Mouse (Mus musculus): ENCODE measurements around the gene Nt5c2.
A peak's percentile ranks its signal among the peaks of the same experiment; 100 is the strongest.

The Nt5c2 gene

DNA sequence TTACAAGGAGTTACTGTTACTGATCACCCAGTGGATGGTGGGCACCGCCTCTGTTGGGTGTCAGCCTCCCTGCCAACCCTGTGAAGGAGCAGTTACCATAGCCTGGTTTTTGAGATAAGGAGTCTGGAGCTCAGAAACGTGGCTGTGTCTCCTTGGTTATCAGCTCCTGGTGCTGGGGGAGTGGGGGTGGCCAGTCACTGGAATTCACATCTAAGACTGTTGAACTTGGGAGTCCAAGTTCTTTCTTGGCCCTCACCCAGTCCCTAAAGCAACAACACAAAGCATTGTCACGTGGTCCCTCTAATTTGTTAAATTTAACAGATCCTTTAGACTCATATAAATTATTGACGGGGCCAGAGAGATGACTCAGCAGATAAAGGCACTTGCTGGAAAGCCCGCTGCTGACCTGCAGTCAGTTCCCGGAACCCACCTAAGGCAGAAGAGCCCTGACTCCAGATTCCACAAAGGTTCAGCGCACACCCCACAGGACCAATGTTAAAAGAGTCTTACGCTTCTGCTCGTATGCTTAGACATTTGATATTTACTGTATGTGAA is 165.4 kb downstream of the Nt5c2 start:
- DNase-seq (ENCODE audit: low read depth, low spot score) = no peak

DNA sequence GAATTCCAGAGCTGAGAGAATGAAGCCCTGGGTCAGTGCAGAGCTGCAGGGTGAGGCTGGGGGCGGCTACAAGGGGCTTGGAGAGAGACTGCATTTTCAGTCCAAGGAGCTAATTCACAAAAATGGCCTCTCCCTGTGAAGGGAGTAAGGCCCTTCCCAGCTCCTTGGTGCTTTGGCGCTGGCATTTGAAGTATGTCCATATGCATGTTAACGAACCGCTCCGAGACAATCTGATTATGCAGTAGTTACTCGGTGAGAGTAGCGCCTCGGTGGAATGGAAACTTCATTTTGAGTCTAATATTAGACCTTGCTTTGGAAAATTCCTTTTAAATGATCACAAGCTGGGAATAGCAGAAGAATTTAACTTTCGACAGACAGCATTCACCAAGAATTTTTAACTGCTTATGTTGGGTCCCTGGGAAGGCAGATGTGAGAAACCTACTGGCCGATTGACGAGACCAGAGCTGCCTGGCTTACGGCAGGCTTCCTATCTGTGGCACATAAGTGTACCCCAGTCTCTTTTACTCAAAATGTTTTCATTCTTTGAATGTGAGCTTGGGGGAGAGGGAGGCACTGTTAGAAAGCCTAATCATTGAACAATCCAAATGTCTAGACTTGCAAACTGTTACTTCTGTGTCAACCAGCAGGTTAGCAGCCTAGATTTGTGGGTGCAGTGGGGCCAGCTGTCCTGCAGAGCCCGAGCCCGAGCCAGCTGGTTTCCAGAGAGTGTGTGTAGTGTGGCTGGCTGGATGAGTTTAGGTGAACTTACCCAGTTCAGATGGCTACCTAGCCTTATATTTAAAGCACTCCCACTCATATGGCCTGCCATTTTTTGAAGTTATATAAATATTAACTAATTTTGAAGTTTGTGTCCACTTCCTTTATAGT is 166.3 kb downstream of the Nt5c2 start:
- DNase-seq (ENCODE audit: low read depth, low spot score) = no peak

DNA sequence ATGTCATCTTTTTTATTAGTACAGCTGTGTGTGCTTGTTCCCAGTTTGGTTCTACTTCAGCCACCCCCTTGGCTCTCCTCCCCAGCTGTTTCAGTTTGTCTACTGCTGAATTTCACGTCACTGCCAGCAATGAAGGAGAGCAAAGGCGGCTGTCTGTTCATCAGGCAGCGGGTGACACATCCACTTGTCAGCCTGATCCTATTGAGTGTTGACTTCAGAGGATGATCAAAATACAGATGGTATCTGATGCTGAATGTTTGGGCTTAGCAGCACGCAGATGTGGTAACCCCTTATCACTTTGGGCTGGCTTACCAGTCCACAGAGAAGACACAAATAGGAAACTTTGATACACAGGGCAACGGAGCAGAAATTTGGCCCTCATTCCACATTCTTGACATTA is 168.5 kb downstream of the Nt5c2 start:
- no peak for DNase-seq (ENCODE audit: low read depth, low spot score)

DNA sequence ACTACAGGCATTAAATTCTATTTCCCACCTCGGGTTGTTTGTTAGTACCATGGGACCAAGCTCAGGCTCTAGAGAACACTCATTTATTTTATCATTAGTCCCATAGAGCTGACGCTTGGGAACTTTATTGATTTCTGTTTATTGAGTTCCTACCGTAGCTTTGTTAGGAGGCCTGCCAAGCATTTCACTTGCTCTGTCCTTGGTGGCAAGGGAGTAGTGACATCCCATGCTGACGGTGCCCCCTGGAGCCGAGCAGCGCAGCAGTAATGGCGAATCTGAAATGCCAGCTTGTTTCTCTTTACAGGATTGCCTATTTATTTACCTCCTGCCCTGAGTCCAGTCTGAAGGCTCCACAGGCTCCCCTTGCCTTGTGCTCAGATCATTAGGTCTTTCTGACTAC is 168.9 kb downstream of the Nt5c2 start:
- no peak for DNase-seq (ENCODE audit: low read depth, low spot score)

DNA sequence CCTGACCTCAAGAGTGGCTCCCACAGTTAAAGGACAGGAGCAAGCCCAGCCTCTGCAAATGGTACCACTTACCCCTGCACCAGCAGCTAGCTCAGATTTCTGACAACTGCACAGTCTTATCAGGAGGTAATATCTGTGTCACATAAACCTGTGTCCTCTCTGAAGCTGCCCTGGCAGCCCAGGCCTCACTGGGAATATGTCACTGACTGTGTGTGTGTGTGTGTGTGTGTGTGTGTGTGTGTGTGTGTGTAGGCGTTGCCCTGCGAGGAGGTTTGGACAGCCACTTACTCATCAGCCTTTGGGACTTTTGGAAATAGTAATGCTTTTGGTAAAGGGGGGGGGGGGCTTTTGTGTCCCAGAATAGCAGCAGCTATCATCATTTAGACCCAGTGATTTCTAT is 171.9 kb downstream of the Nt5c2 start:
- DNase-seq (ENCODE audit: low read depth, low spot score) = no peak

DNA sequence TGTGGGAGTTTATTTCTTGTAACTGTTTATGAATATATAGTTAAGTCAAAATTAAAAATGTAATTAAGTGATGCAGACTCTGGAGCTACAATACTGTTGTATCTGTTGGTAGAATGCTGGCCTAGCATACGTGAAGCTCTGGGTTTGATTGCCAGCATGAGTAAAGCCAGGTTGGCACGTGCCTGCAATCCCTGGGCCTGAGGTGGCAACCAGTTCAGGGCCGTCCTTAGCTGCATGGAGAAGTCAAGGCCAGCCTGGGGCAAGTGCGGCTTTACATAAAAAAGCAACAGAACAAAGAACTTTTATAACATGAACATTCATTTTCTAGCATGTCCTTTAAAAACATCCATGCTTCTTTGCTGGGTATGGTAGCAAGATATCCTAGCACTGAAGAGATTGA is 173.9 kb downstream of the Nt5c2 start:
- DNase-seq (ENCODE audit: low read depth, low spot score) = no peak

DNA sequence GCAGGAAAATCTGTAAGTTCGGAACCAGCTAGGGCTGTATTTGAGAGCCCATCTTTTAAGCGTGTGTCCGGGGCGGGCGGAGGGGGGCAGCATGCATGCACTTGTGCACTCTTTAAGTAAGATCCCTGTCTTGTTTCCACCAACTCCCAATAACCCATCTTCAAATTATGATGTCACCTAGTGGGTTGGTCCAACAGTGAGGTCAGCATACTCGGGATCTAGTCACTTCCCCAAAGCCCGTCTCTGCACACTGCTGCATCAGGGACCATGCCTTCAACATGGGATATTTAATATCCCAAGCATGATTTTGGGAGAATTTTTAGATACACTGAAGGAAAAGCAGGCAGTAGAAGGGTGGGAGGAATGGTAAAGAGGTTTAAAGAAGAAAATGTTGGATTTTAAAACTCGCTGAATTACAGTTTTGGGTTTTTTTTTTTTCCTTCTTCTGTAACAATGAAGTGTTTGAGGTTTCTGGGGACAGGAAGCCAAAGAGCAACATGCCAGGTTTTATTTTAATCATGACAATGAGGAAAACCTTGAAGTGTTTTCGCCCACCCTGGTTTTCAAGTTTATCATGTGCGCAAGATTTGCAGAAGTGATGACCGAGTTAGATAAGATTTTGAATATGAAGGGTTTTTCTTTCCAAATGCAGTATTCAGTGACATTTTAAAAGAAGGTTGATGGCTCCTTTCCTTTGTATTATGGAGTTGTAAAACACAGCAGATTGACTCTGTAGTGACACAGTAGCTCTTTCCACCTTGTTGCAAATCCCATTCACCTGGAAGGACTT is 177.5 kb downstream of the Nt5c2 start:
- DNase-seq (ENCODE audit: low read depth, low spot score) = no peak

DNA sequence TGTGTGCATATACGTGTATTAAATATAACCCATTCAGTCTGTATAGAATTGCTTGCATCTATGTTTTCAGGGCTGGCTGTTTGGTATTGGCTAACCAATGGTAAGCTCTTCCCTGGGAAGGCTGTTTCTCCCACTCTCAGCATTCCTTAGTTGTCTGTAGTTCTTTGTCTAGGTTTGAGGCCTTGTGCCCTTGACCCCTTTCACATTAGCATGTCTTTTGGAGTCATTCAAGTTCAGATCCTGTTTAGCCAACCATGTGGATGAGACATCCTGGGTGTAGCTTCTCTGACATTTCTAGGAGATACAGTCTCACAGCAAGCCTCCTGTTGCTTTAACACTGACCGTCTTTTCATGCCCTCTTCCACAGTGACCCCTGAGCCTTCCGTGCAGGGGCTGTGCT is 178.9 kb downstream of the Nt5c2 start:
- DNase-seq (ENCODE audit: low read depth, low spot score) = no peak

DNA sequence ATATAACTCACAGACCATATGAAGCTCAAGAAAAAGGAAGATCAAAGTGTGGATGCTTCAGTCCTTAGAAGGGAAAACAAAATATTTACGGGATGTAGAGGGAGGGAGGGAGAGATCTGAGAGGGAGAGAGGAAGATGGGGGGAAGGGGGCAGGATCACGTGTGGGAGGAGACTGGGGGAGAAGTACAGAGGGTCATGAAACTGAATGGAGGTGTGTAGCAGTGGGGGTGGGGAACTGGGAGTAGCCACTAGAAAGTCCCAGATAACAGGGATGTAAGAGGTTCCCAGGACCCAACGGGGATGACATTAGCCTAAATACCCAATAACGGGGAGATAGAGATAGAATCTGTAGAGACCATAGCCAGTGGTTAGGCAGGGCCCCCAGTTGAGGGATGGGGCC is 179.6 kb downstream of the Nt5c2 start:
- DNase-seq (ENCODE audit: low read depth, low spot score) = no peak

DNA sequence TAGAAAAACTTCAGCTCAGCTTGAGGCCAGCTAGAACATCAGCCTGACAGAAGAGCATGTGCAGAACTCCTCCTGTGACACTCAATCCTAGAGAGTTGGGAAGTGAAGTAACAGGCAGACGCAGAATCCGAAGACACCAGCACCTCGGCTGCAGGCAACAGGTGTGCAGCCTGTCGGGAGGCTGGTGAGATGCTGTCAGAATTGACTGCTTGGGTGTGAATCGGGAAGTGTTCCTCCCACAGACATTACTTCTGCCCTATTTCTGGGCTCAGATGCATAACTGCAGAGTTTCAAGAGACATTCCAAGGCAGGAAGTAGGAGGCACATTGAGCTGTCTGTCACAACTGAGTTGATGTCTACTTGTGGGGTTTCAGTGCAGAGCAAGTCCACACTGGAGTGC is 180.7 kb downstream of the Nt5c2 start:
- DNase-seq (ENCODE audit: low read depth, low spot score) = peak; percentile 81
